Mouse (Mus musculus): ENCODE data around the gene Plcb3. TPM values are rescaled to one million over a fixed set of nuclear protein-coding genes. Genes with fewer than 3 reads are reported as not detected.

The Plcb3 gene
- polyA plus RNA-seq, 1 experiment from 2014 or later: 55.9 TPM

GRCm38 (mm10) chr19:6918321-6918720 lies 57.9 kb downstream of the Plcb3 start:
- Histone ChIP-seq H3K27ac (ENCODE audit: low read depth) (no peak overlapping the region), H3K4me3 (ENCODE audit: low read depth, low read length) (no peak overlapping the region), H3K4me1 (ENCODE audit: insufficient read depth) (no peaks in the 10 kb centered on the region), H3K4me2 (no peak overlapping the region), H3K9ac (no peak overlapping the region), H3K9me3 (ENCODE audit: low read depth, low read length) (no peaks in the 10 kb centered on the region), H3K36me3 (ENCODE audit: insufficient read depth) (peaks cover 8% of the 10 kb centered on the region), H3K27me3 (ENCODE audit: insufficient read depth, low read length) (peaks cover 8% of the 10 kb centered on the region)
- WGBS: 85% methylated on average over 4 of the region's 4 CpGs
- no peak for TF ChIP-seq CTCF (IDR thresholded peaks at IDR 0.05; ENCODE audit: low read depth)
- no peak for DNase-seq
- no peak for ATAC-seq (ENCODE audit: insufficient read depth)

DNA sequence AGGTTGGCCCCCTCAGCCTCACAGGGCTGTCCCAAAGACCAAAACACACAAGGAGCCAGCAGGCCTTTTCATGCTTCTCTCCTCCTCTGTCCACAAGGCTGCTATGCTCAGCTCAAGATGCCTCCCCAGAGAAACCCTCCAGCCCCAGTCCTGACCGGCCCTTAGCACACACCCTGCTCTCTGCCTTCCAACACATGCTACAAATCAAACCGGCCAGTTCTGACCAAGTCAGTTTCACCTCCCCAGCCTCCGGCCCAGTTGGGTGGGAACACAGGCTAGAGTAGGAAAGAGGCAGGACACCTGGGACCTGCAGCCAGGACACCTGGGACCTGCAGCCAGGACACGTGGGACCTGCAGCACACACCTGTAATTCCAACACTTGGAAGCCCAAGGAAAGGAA lies 59.8 kb downstream of the Plcb3 start:
- no peak overlapping the region for H3K4me2 ChIP-seq
- H3K9me3 ChIP-seq (ENCODE audit: low read depth, low read length): no peaks in the 10 kb centered on the region
- TF ChIP-seq CTCF (IDR thresholded peaks at IDR 0.05; ENCODE audit: low read depth): no peak
- DNase-seq (no peak), ATAC-seq (ENCODE audit: insufficient read depth) (no peak)
- peaks cover 27% of the 10 kb centered on the region for H3K36me3 ChIP-seq (ENCODE audit: insufficient read depth)
- no peak overlapping the region for H3K27ac ChIP-seq (ENCODE audit: low read depth)
- no peaks in the 10 kb centered on the region for H3K4me1 ChIP-seq (ENCODE audit: insufficient read depth)
- no peaks in the 10 kb centered on the region for H3K27me3 ChIP-seq (ENCODE audit: insufficient read depth, low read length)
- no peak overlapping the region for H3K4me3 ChIP-seq (ENCODE audit: low read depth, low read length)
- H3K9ac ChIP-seq: no peak overlapping the region
- 60% methylated on average over 4 of the region's 4 CpGs for WGBS

DNA sequence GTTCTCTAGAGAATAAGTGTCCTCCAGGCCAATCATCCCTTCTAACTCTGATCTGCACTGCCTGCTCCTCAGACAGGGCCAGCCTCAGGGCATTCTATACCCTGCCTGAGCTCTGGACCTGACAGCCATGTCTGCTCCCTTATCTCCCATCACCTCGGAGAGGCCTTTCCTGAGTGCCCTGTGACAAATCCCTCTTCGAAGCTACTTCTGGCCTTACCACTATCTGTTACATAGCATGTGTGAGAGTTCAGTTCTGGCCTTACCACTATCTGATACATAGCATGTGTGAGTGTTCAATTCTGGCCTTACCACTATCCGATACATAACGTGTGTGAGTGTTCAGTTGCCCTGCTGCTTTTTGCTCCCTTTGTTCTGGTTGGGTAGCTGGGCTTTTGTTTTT lies 61.0 kb downstream of the Plcb3 start:
- Histone ChIP-seq H3K27ac (ENCODE audit: low read depth) (no peak overlapping the region), H3K27me3 (ENCODE audit: insufficient read depth, low read length) (no peaks in the 10 kb centered on the region), H3K9me3 (ENCODE audit: low read depth, low read length) (no peaks in the 10 kb centered on the region), H3K36me3 (ENCODE audit: insufficient read depth) (peaks cover 29% of the 10 kb centered on the region), H3K4me1 (ENCODE audit: insufficient read depth) (no peaks in the 10 kb centered on the region), H3K4me2 (no peak overlapping the region), H3K4me3 (ENCODE audit: low read depth, low read length) (no peak overlapping the region), H3K9ac (no peak overlapping the region)
- 63% methylated on average over 4 of the region's 4 CpGs for WGBS
- ATAC-seq (ENCODE audit: insufficient read depth): no peak
- no peak for TF ChIP-seq CTCF (IDR thresholded peaks at IDR 0.05; ENCODE audit: low read depth)
- no peak for DNase-seq

GRCm38 (mm10) chr19:6914540-6914939 lies 61.7 kb downstream of the Plcb3 start:
- TF ChIP-seq CTCF (IDR thresholded peaks at IDR 0.05; ENCODE audit: low read depth): no peak
- DNase-seq (no peak), ATAC-seq (ENCODE audit: insufficient read depth) (no peak)
- H3K9ac ChIP-seq: no peak overlapping the region
- no peak overlapping the region for H3K4me2 ChIP-seq
- no peaks in the 10 kb centered on the region for H3K9me3 ChIP-seq (ENCODE audit: low read depth, low read length)
- no peak overlapping the region for H3K4me3 ChIP-seq (ENCODE audit: low read depth, low read length)
- no peaks in the 10 kb centered on the region for H3K27me3 ChIP-seq (ENCODE audit: insufficient read depth, low read length)
- WGBS: 89% methylated on average over 9 of the region's 9 CpGs
- H3K4me1 ChIP-seq (ENCODE audit: insufficient read depth): no peaks in the 10 kb centered on the region
- H3K27ac ChIP-seq (ENCODE audit: low read depth): no peak overlapping the region
- H3K36me3 ChIP-seq (ENCODE audit: insufficient read depth): peaks cover 29% of the 10 kb centered on the region

- Histone ChIP-seq H3K9me3 (ENCODE audit: low read depth, low read length) (no peaks in the 10 kb centered on the region), H3K4me2 (no peak overlapping the region), H3K4me1 (ENCODE audit: insufficient read depth) (no peaks in the 10 kb centered on the region), H3K27me3 (ENCODE audit: insufficient read depth, low read length) (no peaks in the 10 kb centered on the region), H3K36me3 (ENCODE audit: insufficient read depth) (peaks cover 29% of the 10 kb centered on the region), H3K9ac (no peak overlapping the region), H3K4me3 (ENCODE audit: low read depth, low read length) (no peak overlapping the region), H3K27ac (ENCODE audit: low read depth) (no peak overlapping the region)
- WGBS: 75% methylated on average over 11 of the region's 11 CpGs
- no peak for TF ChIP-seq CTCF (IDR thresholded peaks at IDR 0.05; ENCODE audit: low read depth)
- DNase-seq (no peak), ATAC-seq (ENCODE audit: insufficient read depth) (no peak)
These were observed 62.3 kb downstream of the Plcb3 start for GRCm38 (mm10) chr19:6913991-6914390.

DNA sequence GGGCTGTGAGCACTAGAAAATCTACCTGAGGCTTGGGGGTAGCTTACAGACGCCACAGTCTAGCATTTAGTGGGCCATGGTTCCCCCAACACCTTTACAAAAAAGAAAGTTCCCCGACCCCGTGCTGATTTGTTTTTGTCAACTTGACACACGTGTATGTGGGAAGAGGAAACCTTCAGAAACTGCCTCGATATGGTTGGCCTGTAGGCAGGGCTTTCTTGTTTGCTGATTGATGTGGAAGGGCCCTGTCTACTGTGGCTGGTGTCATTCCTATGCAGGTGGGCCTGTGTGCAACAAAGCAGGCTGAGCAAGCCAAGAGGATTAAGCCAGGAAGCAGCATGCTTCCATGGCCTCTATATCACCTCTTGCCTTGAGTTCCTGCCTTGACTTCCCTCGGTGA lies 63.2 kb downstream of the Plcb3 start:
- Histone ChIP-seq H3K27ac (ENCODE audit: low read depth) (no peak overlapping the region), H3K27me3 (ENCODE audit: insufficient read depth, low read length) (no peaks in the 10 kb centered on the region), H3K9ac (no peak overlapping the region), H3K4me3 (ENCODE audit: low read depth, low read length) (no peak overlapping the region), H3K4me1 (ENCODE audit: insufficient read depth) (no peaks in the 10 kb centered on the region), H3K4me2 (no peak overlapping the region), H3K36me3 (ENCODE audit: insufficient read depth) (peaks cover 27% of the 10 kb centered on the region), H3K9me3 (ENCODE audit: low read depth, low read length) (no peaks in the 10 kb centered on the region)
- DNase-seq (no peak), ATAC-seq (ENCODE audit: insufficient read depth) (no peak)
- TF ChIP-seq CTCF (IDR thresholded peaks at IDR 0.05; ENCODE audit: low read depth): no peak
- 73% methylated on average over 6 of the region's 6 CpGs for WGBS

DNA sequence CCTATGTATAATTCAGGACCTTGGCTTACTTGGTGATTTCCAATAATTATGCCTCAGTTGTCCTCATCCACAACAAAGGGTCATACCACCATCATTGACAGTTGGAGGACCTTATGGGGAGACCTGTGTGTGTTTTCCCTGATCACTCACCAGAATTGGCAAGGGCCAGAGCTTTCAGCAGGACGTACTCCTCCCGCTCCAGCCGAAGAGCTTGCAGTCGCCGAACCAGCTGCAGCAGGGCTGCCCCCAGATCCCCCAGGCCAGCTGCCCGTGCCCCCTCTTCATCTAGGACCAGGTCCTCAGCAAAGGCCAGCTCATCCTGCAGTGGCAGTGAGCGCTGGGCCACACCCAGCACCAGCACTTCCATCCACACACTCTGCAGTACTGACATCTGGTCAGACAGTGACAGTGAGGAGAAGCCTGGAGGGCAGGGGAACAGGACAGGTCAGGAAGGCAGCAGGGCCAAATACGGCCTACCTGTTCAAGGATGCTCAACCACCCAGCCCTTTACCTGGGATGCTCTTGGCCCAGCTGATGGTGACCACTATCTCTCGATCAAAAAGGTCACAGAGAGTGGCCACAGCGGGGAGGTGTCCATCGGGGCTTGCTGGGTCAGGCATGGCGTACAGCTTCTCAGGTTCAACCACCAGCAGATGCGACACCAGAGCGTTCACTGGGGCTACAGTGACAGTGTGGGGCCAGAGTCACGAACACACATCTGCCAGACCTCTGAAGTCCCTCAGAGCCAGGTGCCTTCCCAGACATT lies 63.9 kb downstream of the Plcb3 start:
- WGBS: 89% methylated on average over 15 of the region's 15 CpGs
- H3K27ac ChIP-seq (ENCODE audit: low read depth): no peak overlapping the region
- peaks cover 27% of the 10 kb centered on the region for H3K36me3 ChIP-seq (ENCODE audit: insufficient read depth)
- DNase-seq: no peak
- H3K9me3 ChIP-seq (ENCODE audit: low read depth, low read length): no peaks in the 10 kb centered on the region
- H3K4me3 ChIP-seq (ENCODE audit: low read depth, low read length): 0 out of 2 replicates have a peak overlapping the region, but pooled peaks have one; percentile 3
- no peak for ATAC-seq (ENCODE audit: insufficient read depth)
- H3K27me3 ChIP-seq (ENCODE audit: insufficient read depth, low read length): no peaks in the 10 kb centered on the region
- H3K4me2 ChIP-seq: no peak overlapping the region
- TF ChIP-seq CTCF (IDR thresholded peaks at IDR 0.05; ENCODE audit: low read depth): no peak
- no peaks in the 10 kb centered on the region for H3K4me1 ChIP-seq (ENCODE audit: insufficient read depth)
- H3K9ac ChIP-seq: no peak overlapping the region

Data from lung, embryonic 14.5 days (tissue).